Mouse (Mus musculus): ENCODE results near the gene Gm19684.

- TF ChIP-seq CTCF (IDR thresholded peaks at IDR 0.05) (no peak), EP300 (IDR thresholded peaks at IDR 0.05) (peak; percentile 75)
Measured at GRCm38 (mm10) chr17:36170287-36170814, 48.9 kb downstream of the Gm19684 start.
